Mouse (Mus musculus): ENCODE results near the gene Tas1r1.

The Tas1r1 gene

GRCm38 (mm10) chr4:152038225-152038984 lies at the start of gene Tas1r1:
TSS of gene Tas1r1 (minus strand) at chr4:152038568.
- no peak for DNase-seq (ENCODE audit: extremely low spot score, low read depth, low spot score)

GRCm38 (mm10) chr4:152088133-152088532 lies 49.8 kb upstream of the Tas1r1 start:
- DNase-seq (ENCODE audit: extremely low spot score, low read depth, low spot score), result no peak

- DNase-seq (ENCODE audit: extremely low spot score, low read depth, low spot score), result no peak
Observed at GRCm38 (mm10) chr4:152087211-152088081, 49.1 kb upstream of the Tas1r1 start.

- no peak for DNase-seq (ENCODE audit: extremely low spot score, low read depth, low spot score)
Observed at GRCm38 (mm10) chr4:152086505-152087210, 48.3 kb upstream of the Tas1r1 start.

- DNase-seq (ENCODE audit: extremely low spot score, low read depth, low spot score), result no peak
Observed at GRCm38 (mm10) chr4:152084616-152085015, 46.2 kb upstream of the Tas1r1 start.

- DNase-seq (ENCODE audit: extremely low spot score, low read depth, low spot score), result no peak
Observed at GRCm38 (mm10) chr4:152083611-152084220, 45.3 kb upstream of the Tas1r1 start.

- DNase-seq (ENCODE audit: extremely low spot score, low read depth, low spot score), result no peak
Observed at GRCm38 (mm10) chr4:152079931-152080330, 41.6 kb upstream of the Tas1r1 start.

GRCm38 (mm10) chr4:152079261-152079660 lies 40.9 kb upstream of the Tas1r1 start:
- no peak for DNase-seq (ENCODE audit: extremely low spot score, low read depth, low spot score)

GRCm38 (mm10) chr4:152078105-152078530 lies 39.8 kb upstream of the Tas1r1 start:
- no peak for DNase-seq (ENCODE audit: extremely low spot score, low read depth, low spot score)

- no peak for DNase-seq (ENCODE audit: extremely low spot score, low read depth, low spot score)
Observed at GRCm38 (mm10) chr4:152077191-152077590, 38.8 kb upstream of the Tas1r1 start.

GRCm38 (mm10) chr4:152074548-152074947 lies 36.2 kb upstream of the Tas1r1 start:
- DNase-seq (ENCODE audit: extremely low spot score, low read depth, low spot score), result no peak

GRCm38 (mm10) chr4:152073715-152074114 lies 35.3 kb upstream of the Tas1r1 start:
- DNase-seq (ENCODE audit: extremely low spot score, low read depth, low spot score), result no peak

- DNase-seq (ENCODE audit: extremely low spot score, low read depth, low spot score), result no peak
Observed at GRCm38 (mm10) chr4:152072655-152073054, 34.3 kb upstream of the Tas1r1 start.

- DNase-seq (ENCODE audit: extremely low spot score, low read depth, low spot score), result no peak
Observed at GRCm38 (mm10) chr4:152072121-152072601, 33.8 kb upstream of the Tas1r1 start, which contains the start of gene Plekhg5. TSS of gene Plekhg5 (plus strand) at chr4:152072498.

- DNase-seq (ENCODE audit: extremely low spot score, low read depth, low spot score), result no peak
Observed at GRCm38 (mm10) chr4:152070494-152071396, 32.4 kb upstream of the Tas1r1 start.

GRCm38 (mm10) chr4:152069245-152069644 lies 30.9 kb upstream of the Tas1r1 start:
- no peak for DNase-seq (ENCODE audit: extremely low spot score, low read depth, low spot score)

- DNase-seq (ENCODE audit: extremely low spot score, low read depth, low spot score), result no peak
Observed at GRCm38 (mm10) chr4:152068166-152068724, 29.9 kb upstream of the Tas1r1 start.

GRCm38 (mm10) chr4:152067280-152067679 lies 28.9 kb upstream of the Tas1r1 start:
- no peak for DNase-seq (ENCODE audit: extremely low spot score, low read depth, low spot score)

GRCm38 (mm10) chr4:152062390-152063110 lies 24.2 kb upstream of the Tas1r1 start:
- no peak for DNase-seq (ENCODE audit: extremely low spot score, low read depth, low spot score)

All from hindlimb bud, embryonic 11.5 days (tissue).